Mouse (Mus musculus): ENCODE data around the gene Gpr183.

Gene Gpr183

DNA sequence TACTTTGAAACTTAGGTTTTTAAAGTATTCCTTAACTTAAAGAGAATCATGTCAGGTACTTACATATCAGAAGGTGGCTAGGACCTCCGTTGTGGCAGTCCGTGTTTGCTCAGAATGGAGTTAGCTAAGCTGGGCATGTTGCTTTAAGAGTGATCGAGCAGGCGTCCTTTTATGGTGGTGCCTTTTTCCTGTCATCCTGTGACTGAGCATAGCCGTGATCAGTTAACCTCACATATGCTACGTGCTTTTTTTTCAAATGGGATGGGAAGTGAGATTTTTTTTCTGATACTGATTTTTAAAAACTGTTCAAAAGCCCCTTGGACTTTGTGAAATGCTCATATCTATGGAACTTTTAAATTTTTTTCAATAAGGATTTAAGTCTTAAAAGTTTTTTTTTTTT lies at the start of gene Gpr183:
Gpr183 (minus strand) TSS at position 206 of the 400 bp plus-strand sequence.
- DNase-seq, result no peak

DNA sequence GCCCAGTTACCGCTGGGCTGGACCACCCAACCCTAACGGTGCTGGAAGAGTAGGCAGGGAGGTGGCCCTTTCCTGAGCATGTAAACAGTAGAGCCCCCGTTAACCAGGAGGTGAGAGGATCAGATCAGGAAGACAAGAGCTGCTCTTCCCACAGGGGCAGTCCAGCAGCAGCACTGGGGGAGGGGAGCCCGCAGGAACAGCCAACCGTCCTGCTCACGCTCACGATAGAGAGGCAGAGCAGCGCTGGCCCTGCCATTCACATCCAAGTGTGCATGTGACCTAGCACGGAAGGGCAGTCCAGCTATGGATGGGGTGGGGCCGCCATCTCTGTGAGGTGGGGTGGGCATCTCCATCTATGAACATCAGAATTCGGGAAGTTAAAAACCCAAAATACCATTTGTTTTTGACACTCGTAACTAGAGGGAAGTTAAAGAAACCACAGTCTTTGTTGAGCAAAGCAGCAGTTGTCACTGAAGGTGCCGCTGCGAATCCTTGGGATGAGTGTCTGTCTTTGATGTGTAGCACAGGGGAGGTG lies 48.5 kb upstream of the Gpr183 start:
- DNase-seq, result peak; percentile 61

- no peak for DNase-seq
These were observed 47.8 kb upstream of the Gpr183 start for GRCm38 (mm10) chr14:122012814-122013213.

DNA sequence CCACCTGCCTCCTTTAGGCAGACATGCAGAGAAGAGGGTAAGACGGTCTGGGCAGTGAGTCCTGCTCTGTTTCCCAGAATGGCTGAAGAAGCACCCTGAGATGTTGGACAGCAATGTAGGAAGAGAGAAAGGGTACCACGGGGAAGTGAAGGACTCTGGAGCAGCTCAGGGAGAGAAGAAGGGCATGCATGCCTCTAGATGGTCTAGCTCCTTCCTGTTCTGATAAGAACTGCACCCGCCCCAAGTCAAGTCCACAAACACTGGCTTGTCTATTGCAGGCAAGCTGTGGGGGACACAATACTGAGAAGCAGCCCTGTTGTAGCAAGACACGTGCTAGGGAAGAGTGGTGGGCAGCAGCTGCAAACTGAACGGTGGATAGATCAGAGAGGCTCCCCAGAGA lies 47.2 kb upstream of the Gpr183 start:
- peak; percentile 27 for DNase-seq

DNA sequence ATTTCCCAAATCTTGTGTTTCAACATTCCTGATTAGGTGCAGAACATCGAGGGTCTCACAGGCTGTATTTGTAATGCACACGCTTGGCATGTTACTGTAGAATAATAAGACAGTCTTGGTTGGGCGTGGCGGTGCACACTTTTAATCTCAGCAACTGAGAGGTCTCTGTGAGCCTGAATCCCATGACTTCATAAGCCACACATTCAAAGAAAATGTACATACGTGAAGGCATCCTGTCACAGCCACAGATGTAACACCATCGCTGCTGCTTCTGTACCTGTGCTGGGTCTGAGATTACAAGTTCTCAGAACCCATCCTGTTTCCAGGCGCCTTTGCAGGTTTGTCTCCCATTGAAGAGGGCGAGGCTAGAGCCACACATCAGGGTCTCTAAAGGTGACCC lies 46.8 kb upstream of the Gpr183 start:
- no peak for DNase-seq

GRCm38 (mm10) chr14:122010301-122010700 lies 45.3 kb upstream of the Gpr183 start:
- DNase-seq, result no peak

- DNase-seq, result peak; percentile 27
These were observed 44.5 kb upstream of the Gpr183 start for GRCm38 (mm10) chr14:122009502-122009901.

DNA sequence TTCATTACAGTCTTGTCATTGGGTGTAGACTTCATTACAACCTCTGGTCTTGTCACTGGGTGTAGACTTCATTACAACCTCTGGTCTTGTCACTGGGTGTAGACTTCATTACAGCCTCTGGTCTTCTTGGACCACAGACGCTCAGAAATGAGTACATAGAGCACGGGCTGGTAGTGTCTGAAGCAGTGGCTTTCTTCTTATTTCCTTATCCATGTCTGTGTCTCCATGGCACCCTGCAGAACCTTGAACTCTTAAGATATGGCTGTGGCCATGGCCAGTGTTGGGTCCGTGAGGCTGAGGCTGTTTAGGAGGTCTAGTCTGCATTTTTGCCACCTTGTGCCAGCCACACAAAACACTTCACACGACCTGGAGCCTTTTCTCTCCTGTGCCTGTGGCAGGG lies 43.3 kb upstream of the Gpr183 start:
- DNase-seq, result no peak

GRCm38 (mm10) chr14:122003812-122004211 lies 38.8 kb upstream of the Gpr183 start:
- no peak for DNase-seq

GRCm38 (mm10) chr14:122002224-122002623 lies 37.2 kb upstream of the Gpr183 start:
- DNase-seq, result no peak

- DNase-seq, result no peak
These were observed 35.5 kb upstream of the Gpr183 start for GRCm38 (mm10) chr14:122000346-122001105.

DNA sequence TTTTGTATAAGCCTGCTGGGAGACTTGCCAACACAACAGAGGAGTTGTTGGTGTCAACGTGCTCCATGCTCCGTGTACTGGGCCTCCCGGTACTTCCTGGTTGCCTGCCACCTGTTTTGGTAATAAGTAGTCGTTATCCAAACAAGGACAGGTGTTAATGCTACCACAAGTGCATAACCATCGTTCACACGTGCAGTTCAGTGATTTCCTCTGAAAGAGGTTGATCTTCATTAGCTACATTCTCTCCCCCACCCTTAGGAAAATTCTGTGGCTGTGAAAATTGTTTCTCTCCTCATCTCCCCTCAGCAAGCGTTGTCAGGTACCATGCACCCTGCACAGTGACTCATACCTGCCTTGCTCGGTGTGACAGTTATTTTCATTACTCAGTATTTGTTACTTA lies 34.5 kb upstream of the Gpr183 start:
- no peak for DNase-seq

- DNase-seq, result no peak
These were observed 31.8 kb upstream of the Gpr183 start for GRCm38 (mm10) chr14:121996786-121997185.

- no peak for DNase-seq
These were observed 30.5 kb upstream of the Gpr183 start for GRCm38 (mm10) chr14:121995557-121995870.

DNA sequence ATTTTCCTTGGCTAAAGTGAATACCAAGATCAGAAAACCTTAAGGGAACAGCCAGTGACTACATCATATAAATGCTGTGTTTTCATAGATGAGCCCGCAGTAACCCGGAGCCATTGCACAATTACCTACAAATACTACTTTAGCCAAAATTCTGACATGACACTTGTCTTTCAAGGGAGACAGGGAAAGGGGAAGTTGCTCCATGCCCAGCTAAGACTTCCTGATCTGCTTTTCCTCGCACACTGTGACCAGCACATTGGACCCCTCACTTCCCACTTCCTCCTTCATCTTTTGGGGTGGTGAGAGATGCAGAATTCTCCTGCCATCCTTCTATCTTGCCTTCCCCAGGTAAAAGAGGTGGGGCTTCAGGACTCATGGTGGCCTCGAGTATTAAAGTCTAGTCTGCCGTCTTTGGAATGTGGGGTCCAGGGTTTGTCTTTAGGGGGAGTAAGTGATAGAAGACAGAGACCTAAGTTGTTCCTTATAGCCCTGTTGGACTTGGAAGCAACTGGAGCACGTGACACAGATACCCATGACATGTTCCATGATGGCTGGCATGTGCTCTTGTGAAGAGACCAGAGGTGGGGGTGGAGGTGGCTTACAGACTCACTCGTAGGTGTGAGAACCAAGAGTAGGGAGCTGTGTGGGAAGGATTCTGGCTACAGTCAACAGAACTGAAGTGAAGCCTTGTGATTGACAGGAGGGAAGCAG lies 30.0 kb upstream of the Gpr183 start:
- DNase-seq, result no peak

DNA sequence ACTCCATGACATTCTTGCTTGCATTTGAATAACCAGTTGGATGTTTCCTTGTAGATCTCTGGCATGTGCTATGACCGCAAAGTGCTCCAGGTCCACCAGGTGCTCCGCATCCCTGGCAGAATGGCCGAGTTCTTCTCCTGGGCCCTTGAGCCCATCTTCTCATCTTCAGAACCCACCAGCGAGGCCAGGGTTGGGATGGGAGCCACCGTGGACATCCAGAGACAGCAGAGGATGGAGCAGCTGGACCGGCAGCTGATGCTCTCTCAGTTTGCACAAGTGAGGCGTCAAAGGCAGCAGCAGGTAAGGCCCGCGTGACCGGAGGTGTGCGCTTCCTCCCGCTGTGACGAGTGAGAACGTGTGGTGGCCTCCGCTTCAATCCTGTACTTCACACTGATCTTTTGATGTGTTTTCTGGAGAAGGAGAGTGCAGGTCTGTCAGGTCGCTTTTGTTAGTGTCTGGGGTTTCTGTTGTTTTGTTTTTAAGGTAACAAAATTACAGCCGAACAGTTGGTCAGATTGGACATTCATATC lies 29.2 kb upstream of the Gpr183 start:
- DNase-seq, result no peak

DNA sequence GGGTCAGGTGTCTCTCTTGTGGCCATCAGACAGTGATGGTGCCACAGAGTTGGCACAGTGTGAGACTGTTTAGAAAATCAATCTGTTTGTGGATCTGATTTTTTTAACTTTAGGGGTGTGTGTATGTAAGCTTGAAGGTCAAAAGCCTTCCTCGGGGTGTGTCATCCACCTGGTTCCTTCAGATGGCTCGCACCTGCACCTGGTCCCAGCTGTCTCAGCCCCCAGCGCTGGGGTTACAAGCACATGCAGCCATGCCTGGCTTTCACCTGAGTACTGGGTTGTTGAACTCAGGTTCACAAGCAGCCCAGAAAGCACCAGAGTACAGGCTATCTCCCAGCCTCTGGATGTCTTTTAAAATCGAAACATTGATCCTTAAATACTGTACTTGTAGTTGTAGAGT lies 28.6 kb upstream of the Gpr183 start:
- no peak for DNase-seq

GRCm38 (mm10) chr14:121992395-121993280 lies 27.6 kb upstream of the Gpr183 start:
- no peak for DNase-seq

DNA sequence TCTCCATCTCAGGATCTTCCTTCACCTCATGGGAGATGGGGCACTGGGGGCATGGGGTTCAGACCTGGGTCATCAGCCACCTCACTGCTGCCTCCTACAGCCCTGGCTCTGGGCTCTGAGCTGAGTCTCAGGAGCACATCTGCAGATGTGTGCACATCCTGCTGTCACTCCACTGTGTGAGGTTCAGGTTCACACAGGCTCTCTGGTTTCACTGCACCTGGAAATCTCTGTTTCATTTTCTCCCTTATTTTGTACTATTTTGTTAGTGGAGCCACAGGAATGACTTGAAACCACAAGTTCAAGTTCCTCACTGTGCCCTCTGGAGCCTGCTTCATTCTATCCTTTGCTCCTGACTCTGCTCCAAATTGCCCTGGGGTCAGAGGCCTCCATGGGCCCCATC lies 26.9 kb upstream of the Gpr183 start:
- DNase-seq, result no peak

- DNase-seq, result no peak
These were observed 25.9 kb upstream of the Gpr183 start for GRCm38 (mm10) chr14:121990897-121991296.

- no peak for DNase-seq
These were observed 24.9 kb upstream of the Gpr183 start for GRCm38 (mm10) chr14:121989869-121990268.

- DNase-seq, result no peak
These were observed 24.3 kb upstream of the Gpr183 start for GRCm38 (mm10) chr14:121989331-121989730.

GRCm38 (mm10) chr14:121987691-121988090 lies 22.7 kb upstream of the Gpr183 start:
- DNase-seq, result no peak
